Mouse (Mus musculus) small intestine, adult 2 months (tissue): Measurements from ENCODE around the gene Coro1c. TPM values are rescaled to one million over a fixed set of nuclear protein-coding genes. Genes with fewer than 3 reads are reported as not detected.

Experiments
- H3K27ac ChIP-seq: fragments of 200-500 bp; 2 replicates; pipeline ENCODE4 v1.5.1; 2012; ENCODE audit warnings: low read depth, low read length, control low read depth, inconsistent platforms; ENCODE audit not compliant: insufficient read depth
- H3K27me3 ChIP-seq: fragments of 200-500 bp; 2 replicates; pipeline ENCODE4 v1.6.1; 2012; ENCODE audit warnings: mild to moderate bottlenecking, moderate library complexity, low read length, inconsistent platforms; ENCODE audit not compliant: control insufficient read depth, insufficient read depth
- H3K36me3 ChIP-seq: fragments of 200-500 bp; 2 replicates; pipeline ENCODE4 v1.6.1; 2012; ENCODE audit warnings: mild to moderate bottlenecking, low read length, control low read depth, inconsistent platforms; ENCODE audit not compliant: control insufficient read depth, insufficient read depth
- H3K4me1 ChIP-seq: fragments of 200-500 bp; 2 replicates; pipeline ENCODE4 v1.6.1; 2012; ENCODE audit warnings: low read length, inconsistent platforms, mixed read lengths; ENCODE audit not compliant: control insufficient read depth, insufficient read depth, insufficient read length
- H3K4me3 ChIP-seq: fragments of 200-500 bp; 2 replicates; pipeline ENCODE4 v1.5.1; 2012; ENCODE audit warnings: low read depth, mild to moderate bottlenecking, control low read depth, inconsistent platforms, low read length, moderate library complexity
- CTCF ChIP-seq: fragments of 200-500 bp; IDR thresholded peaks from 2 replicates; pipeline ENCODE4 v1.5.1; 2012; ENCODE audit warnings: low read depth, mild to moderate bottlenecking, control low read depth, inconsistent platforms, low read length, moderate library complexity, mixed read lengths; ENCODE audit not compliant: insufficient replicate concordance, insufficient read length; ENCODE audit errors: extremely low read depth
- POLR2A ChIP-seq: fragments of 200-500 bp; IDR thresholded peaks from 2 replicates; pipeline ENCODE4 v1.6.1; 2012; ENCODE audit warnings: low read depth, mild to moderate bottlenecking, control low read depth, inconsistent platforms, low read length, moderate library complexity
- WGBS: fragments of 180-500 bp; shearing (Covaris S2); methylation state at CpG from one replicate; pipeline ENCODE4 v1.1.7; 2018; 5-methylcytosine and 5-hydroxymethylcytosine counted together
- polyA plus RNA-seq: library from polyadenylated mRNA; depleted of rRNA; stranded (reverse); fragments of >200 nt; gene quantifications from 2 replicates; pipeline ENCODE4 v1.2.3, GENCODE M21; 2012

Gene Coro1c
- polyA plus RNA-seq, 1 experiment: 144 TPM

DNA sequence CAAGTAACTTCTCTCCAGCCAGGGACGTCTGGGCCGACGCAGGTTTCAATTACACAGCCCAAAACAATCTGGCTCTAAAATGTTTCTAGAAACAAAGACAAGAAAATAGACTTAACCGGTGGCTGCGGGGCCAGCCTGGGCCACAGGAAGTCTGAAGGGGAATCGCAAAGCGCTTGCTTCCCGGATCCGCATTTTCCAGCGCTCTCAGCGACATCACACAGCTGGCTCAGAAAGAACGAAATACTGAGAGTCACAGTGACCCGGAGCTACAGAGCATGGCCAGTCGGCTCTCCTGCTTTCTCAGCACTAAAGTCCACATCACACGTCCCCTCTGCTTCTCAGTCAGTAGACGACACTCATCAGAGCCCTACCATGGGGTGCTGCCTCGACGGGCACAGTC is 17.7 kb downstream of the Coro1c start:
- H3K27ac ChIP-seq: peak overlapping the region; percentile 51; the same call in 1 of the 2 replicates
- TF ChIP-seq CTCF (no peak), POLR2A (no peak)
- no peaks in the 10 kb centered on the region for H3K27me3 ChIP-seq
- WGBS: 80% methylated on average over 18 of the region's 18 CpGs
- H3K4me3 ChIP-seq: no peak overlapping the region
- no peaks in the 10 kb centered on the region; the same call in 1 of the 2 replicates for H3K36me3 ChIP-seq
- H3K4me1 ChIP-seq: peaks cover 24% of the 10 kb centered on the region

- Histone ChIP-seq H3K27me3 (no peaks in the 10 kb centered on the region), H3K27ac (no peak overlapping the region), H3K36me3 (no peaks in the 10 kb centered on the region; the same call in 1 of the 2 replicates), H3K4me3 (no peak overlapping the region), H3K4me1 (peaks cover 26% of the 10 kb centered on the region)
- WGBS: 66% methylated on average over 4 of the region's 4 CpGs
- TF ChIP-seq POLR2A: no peak
- TF ChIP-seq CTCF: no peak
Measured at GRCm38 (mm10) chr5:113889912-113890311, 18.6 kb downstream of the Coro1c start.

GRCm38 (mm10) chr5:113889181-113889906 is 19.2 kb downstream of the Coro1c start:
- H3K27ac ChIP-seq: peak overlapping the region; percentile 64; the same call in 1 of the 2 replicates

GRCm38 (mm10) chr5:113888186-113888795 is 20.3 kb downstream of the Coro1c start:
- 89% methylated on average over 5 of the region's 5 CpGs for WGBS
- Histone ChIP-seq H3K27ac (no peak overlapping the region), H3K4me1 (peaks cover 29% of the 10 kb centered on the region)

More at GRCm38 (mm10) chr5:113889181-113889906, 19.2 kb downstream of the Coro1c start:
- WGBS: 61% methylated on average over 19 of the region's 19 CpGs
- Histone ChIP-seq H3K4me1 (peaks cover 28% of the 10 kb centered on the region), H3K4me3 (no peak overlapping the region), H3K36me3 (no peaks in the 10 kb centered on the region; the same call in 1 of the 2 replicates), H3K27me3 (no peaks in the 10 kb centered on the region)
- TF ChIP-seq CTCF (no peak), POLR2A (no peak)

DNA sequence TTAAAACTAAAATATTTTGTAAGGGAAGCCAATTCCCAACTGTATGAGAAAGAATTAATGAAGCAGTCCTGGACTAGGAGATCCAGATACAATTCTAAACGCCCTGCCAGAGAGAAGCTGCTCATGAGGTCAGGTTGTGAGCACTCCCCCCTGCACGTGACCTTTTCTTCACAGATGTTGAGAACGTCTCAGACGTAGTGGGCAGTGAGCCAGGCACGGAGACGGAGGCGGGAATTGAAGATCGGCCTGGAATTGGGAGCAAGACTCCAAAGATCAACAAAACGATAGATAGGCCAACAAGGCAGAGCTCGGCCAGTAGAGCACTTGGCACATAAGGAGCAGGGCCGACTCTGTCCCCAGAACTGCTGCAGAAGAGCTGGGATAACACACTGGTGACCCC is 21.4 kb downstream of the Coro1c start:
- TF ChIP-seq CTCF (no peak), POLR2A (no peak)
- Histone ChIP-seq H3K27ac (peak overlapping the region; percentile 55; the same call in 1 of the 2 replicates), H3K4me3 (no peak overlapping the region), H3K27me3 (no peaks in the 10 kb centered on the region), H3K4me1 (peaks cover 31% of the 10 kb centered on the region), H3K36me3 (no peaks in the 10 kb centered on the region; the same call in 1 of the 2 replicates)
- 13% methylated on average over 11 of the region's 11 CpGs for WGBS

More at GRCm38 (mm10) chr5:113888186-113888795, 20.3 kb downstream of the Coro1c start:
- no peak for TF ChIP-seq CTCF
- Histone ChIP-seq H3K4me3 (no peak overlapping the region), H3K36me3 (no peaks in the 10 kb centered on the region; the same call in 1 of the 2 replicates), H3K27me3 (no peaks in the 10 kb centered on the region)

DNA sequence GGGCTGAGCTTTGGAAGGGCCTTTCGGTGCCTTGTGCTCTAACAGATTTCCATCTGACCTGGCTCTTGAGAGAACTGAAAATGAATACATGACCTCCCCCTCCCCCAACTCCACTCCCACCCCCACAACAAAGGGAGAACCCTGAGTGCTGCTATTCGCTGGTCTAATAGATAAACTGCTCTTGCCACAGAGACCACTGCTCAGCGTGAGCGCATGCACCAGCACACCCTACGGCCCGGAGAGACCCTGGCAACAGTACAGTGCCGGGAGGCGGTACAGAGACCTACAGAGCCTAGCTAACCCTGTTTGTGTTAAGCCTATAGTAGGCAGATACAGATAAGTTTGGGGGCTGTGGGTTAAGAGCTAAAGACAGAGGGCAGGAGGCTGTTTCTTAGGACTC is 22.9 kb downstream of the Coro1c start:
- peaks cover 12% of the 10 kb centered on the region for H3K36me3 ChIP-seq
- peaks cover 26% of the 10 kb centered on the region for H3K4me1 ChIP-seq
- no peak overlapping the region for H3K4me3 ChIP-seq
- TF ChIP-seq POLR2A (no peak), CTCF (no peak)
- WGBS: 93% methylated on average over 8 of the region's 8 CpGs
- no peaks in the 10 kb centered on the region for H3K27me3 ChIP-seq
- H3K27ac ChIP-seq: no peak overlapping the region

DNA sequence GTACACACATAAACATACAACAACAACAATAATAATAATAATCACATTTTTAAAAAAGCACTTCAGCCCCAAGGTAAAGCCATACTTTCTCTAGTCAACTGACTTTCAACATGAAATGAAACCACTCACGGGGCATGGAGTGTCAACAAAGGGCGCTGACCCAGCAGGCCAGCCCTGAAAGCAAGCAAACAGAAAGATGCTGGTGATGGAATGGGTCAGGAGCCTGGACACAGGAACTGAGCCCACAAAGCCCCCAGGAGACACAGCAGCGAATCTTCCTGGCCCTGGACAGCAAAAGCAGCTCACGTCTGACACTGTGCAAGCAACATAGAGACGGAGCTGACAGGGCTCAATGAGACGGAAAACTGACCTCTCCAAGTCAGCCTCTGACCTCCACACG is 23.8 kb downstream of the Coro1c start:
- 84% methylated on average over 7 of the region's 7 CpGs for WGBS
- H3K4me1 ChIP-seq: peaks cover 29% of the 10 kb centered on the region

More for the DNA sequence above, 23.8 kb downstream of the Coro1c start:
- Histone ChIP-seq H3K27ac (no peak overlapping the region), H3K36me3 (peaks cover 16% of the 10 kb centered on the region), H3K27me3 (no peaks in the 10 kb centered on the region), H3K4me3 (no peak overlapping the region)
- TF ChIP-seq CTCF (no peak), POLR2A (no peak)
